ENCODE assay signal across 21 mouse cellular contexts in the genomic region with DNA sequence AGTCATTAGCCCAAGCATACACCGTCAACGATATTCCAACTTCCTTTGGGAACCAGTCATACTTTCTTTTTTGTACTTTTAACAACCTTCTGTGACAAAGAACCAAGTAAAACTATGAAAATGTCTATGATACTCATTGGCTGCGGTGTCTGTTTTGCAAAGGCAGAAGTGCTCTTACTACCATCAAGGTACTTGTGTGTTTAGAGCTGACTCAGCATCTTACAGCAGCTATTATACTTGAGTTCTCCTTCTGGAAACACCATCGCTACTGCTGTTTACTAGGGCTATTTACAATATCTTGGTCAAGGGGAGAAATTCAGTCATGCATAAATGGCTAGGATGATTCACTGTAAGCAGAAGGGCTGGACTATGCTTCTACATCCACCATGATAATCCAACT. TPM values are rescaled to one million over a fixed set of nuclear protein-coding genes. Genes with fewer than 3 reads are reported as not detected.
A peak's percentile ranks its signal among the peaks of the same experiment; 100 is the strongest.
DNase-seq lines count a peak whose midpoint lies in the region; ATAC-seq and TF ChIP-seq lines count a peak whose summit lies in the region.
"Had no signal": no experiment of that assay in that cellular context is flagged by ENCODE, and none has a peak within 500 bp of the region (broad histone marks: within the 10 kb centered on the region; RNA-seq: fewer than 3 reads in every experiment).

No protein-coding gene starts in this region.

- no peak for ATAC-seq in midbrain, embryonic 11.5 days (ENCODE audit: low FRiP score)
- ATAC-seq: CD4-positive, CD25-positive, alpha-beta regulatory T cell, adult 4 months; forebrain, embryonic 13.5 days; forebrain, embryonic 15.5 days; forebrain, postnatal 0 days had no signal

- H3K9me3 ChIP-seq in midbrain, embryonic 11.5 days (ENCODE audit: control insufficient read depth, low read length), result no peaks in the 10 kb centered on the region
- no peaks in the 10 kb centered on the region for H3K9me3 ChIP-seq in midbrain, embryonic 10.5 days (replicated peaks)
- no peaks in the 10 kb centered on the region for H3K9me3 ChIP-seq in MEL (replicated peaks; ENCODE audit: insufficient read depth, low read length)
- H3K9me3 ChIP-seq: embryonic facial prominence, embryonic 10.5 days; embryonic facial prominence, embryonic 12.5 days; forebrain, embryonic 13.5 days; forebrain, embryonic 15.5 days; G1E had no signal

- peaks cover 11% of the 10 kb centered on the region; the same call in 1 of the 2 replicates for H3K36me3 ChIP-seq in midbrain, embryonic 11.5 days (ENCODE audit: control insufficient read depth, insufficient read depth, low read length)
- peaks cover 84% of the 10 kb centered on the region for H3K36me3 ChIP-seq in midbrain, embryonic 10.5 days
- H3K36me3 ChIP-seq in MEL (ENCODE audit: control insufficient read depth in 1 of 2, insufficient read depth in 2 of 2, low read length in 2 of 2), result peaks cover 4 to 20% of the 10 kb centered on the region in 2 experiments

- WGBS in midbrain, embryonic 11.5 days, result 97% methylated on average over 4 of the region's 4 CpGs
- WGBS in midbrain, embryonic 10.5 days, result 96% methylated on average over 4 of the region's 4 CpGs

- no peak for TF ChIP-seq EP300 in MEL (IDR thresholded peaks at IDR 0.05; ENCODE audit: low read depth in 1 of 2, low read length in 2 of 2)

- no peak overlapping the region for H3K27ac ChIP-seq in midbrain, embryonic 11.5 days (ENCODE audit: low read depth, low read length)
- H3K27ac ChIP-seq in midbrain, embryonic 10.5 days (replicated peaks), result no peak overlapping the region
- no peak overlapping the region for H3K27ac ChIP-seq in MEL (ENCODE audit: control insufficient read depth, low read depth, low read length)
- H3K27ac ChIP-seq: embryonic facial prominence, embryonic 10.5 days; embryonic facial prominence, embryonic 12.5 days; forebrain, embryonic 13.5 days; forebrain, embryonic 15.5 days had no signal

- no peak overlapping the region for H3K4me2 ChIP-seq in midbrain, embryonic 11.5 days
- H3K4me2 ChIP-seq: embryonic facial prominence, embryonic 12.5 days; forebrain, embryonic 13.5 days; forebrain, embryonic 15.5 days had no signal

- H3K79me2 ChIP-seq in MEL (ENCODE audit: control insufficient read depth, insufficient read depth, low read length, poor library complexity), result no peaks in the 10 kb centered on the region

- H3K27me3 ChIP-seq in midbrain, embryonic 11.5 days (ENCODE audit: control insufficient read depth, insufficient read depth, low read length), result no peaks in the 10 kb centered on the region
- no peaks in the 10 kb centered on the region for H3K27me3 ChIP-seq in midbrain, embryonic 10.5 days (ENCODE audit: low read depth, poor library complexity, severe bottlenecking)
- H3K27me3 ChIP-seq in MEL (ENCODE audit: control insufficient read depth in 1 of 2, insufficient read depth in 2 of 2, low read length in 2 of 2), result no peaks in the 10 kb centered on the region
- H3K27me3 ChIP-seq: embryonic facial prominence, embryonic 12.5 days; forebrain, embryonic 13.5 days; forebrain, embryonic 15.5 days had no signal

- TF ChIP-seq CTCF in MEL (IDR thresholded peaks at IDR 0.05 in 2 of 3, conservative IDR thresholded peaks at IDR 0.05 in 1 of 3; ENCODE audit: control insufficient read depth in 1 of 3, insufficient read depth in 1 of 3, low read depth in 2 of 3, low read length in 3 of 3, poor library complexity in 1 of 3, severe bottlenecking in 1 of 3), result no peak

- no peaks in the 10 kb centered on the region for H3K4me1 ChIP-seq in midbrain, embryonic 11.5 days (ENCODE audit: control insufficient read depth, insufficient read depth, low read length)
- H3K4me1 ChIP-seq in midbrain, embryonic 10.5 days, result no peaks in the 10 kb centered on the region
- H3K4me1 ChIP-seq in MEL (ENCODE audit: control insufficient read depth in 1 of 2, insufficient read depth in 2 of 2, low read length in 2 of 2), result peaks cover 2 to 15% of the 10 kb centered on the region in 2 experiments
- H3K4me1 ChIP-seq: embryonic facial prominence, embryonic 10.5 days; embryonic facial prominence, embryonic 12.5 days; forebrain, embryonic 13.5 days; forebrain, embryonic 15.5 days had no signal

- no peak overlapping the region for H3K9ac ChIP-seq in midbrain, embryonic 11.5 days (ENCODE audit: low read length)
- H3K9ac ChIP-seq in MEL (ENCODE audit: control insufficient read depth, low read depth, low read length, poor library complexity, severe bottlenecking), result no peak overlapping the region
- H3K9ac ChIP-seq: embryonic facial prominence, embryonic 12.5 days; forebrain, embryonic 13.5 days; forebrain, embryonic 15.5 days; forebrain, postnatal 0 days had no signal

- peak; percentile 23 for DNase-seq in midbrain, embryonic 11.5 days (ENCODE audit: low spot score, missing footprints)
- DNase-seq in midbrain, embryonic 10.5 days (ENCODE audit: low spot score), result no peak
- no peak for DNase-seq in MEL (ENCODE audit: low read depth, low spot score)
- DNase-seq in layer of hippocampus, adult 9-11 months, result no peak
- no peak for DNase-seq in urinary bladder, postnatal 10 days (ENCODE audit: low spot score)
- DNase-seq: adrenal gland, adult 2 months; adrenal gland, postnatal 10 days; adrenal gland, postnatal 25 days; B cell, adult 2 months; cerebellum, adult 11 months; cerebellum, adult 18-20 months; cerebellum, adult 8-10 months; cerebellum, adult 9-11 months; cerebellum, postnatal 25 days; forebrain, postnatal 0 days had no signal

- no peak overlapping the region for H3K4me3 ChIP-seq in midbrain, embryonic 11.5 days (ENCODE audit: low read depth, low read length)
- no peak overlapping the region for H3K4me3 ChIP-seq in midbrain, embryonic 10.5 days
- H3K4me3 ChIP-seq in MEL (ENCODE audit: control insufficient read depth in 1 of 2, insufficient read depth in 1 of 2, low read depth in 2 of 2, low read length in 2 of 2), result no peak overlapping the region
- H3K4me3 ChIP-seq: embryonic facial prominence, embryonic 10.5 days; embryonic facial prominence, embryonic 12.5 days; forebrain, embryonic 13.5 days; forebrain, embryonic 15.5 days had no signal

- TF ChIP-seq POLR2A in MEL (IDR thresholded peaks at IDR 0.05; ENCODE audit: control insufficient read depth in 1 of 2, insufficient read depth in 1 of 2, low read depth in 1 of 2, low read length in 2 of 2, poor library complexity in 1 of 2), result no peak

- no peak for TF ChIP-seq RAD21 in MEL (IDR thresholded peaks at IDR 0.05; ENCODE audit: low read depth, low read length)

TF ChIP-seq in MEL, 35 proteins besides CTCF, POLR2A, EP300 and RAD21:
- TF ChIP-seq NELFE (IDR thresholded peaks at IDR 0.05; ENCODE audit: low read depth, low read length) (no peak), MAZ (IDR thresholded peaks at IDR 0.05; ENCODE audit: low read depth, low read length) (no peak), MAFK (IDR thresholded peaks at IDR 0.05; ENCODE audit: borderline replicate concordance, low read depth, low read length) (peak; percentile 89)

RNA-seq across cellular contexts. Expression of a gene that starts 21.1 kb away (rescaled TPM):
- polyA plus RNA-seq in midbrain, embryonic 11.5 days (2014; fragmentation: Nextera tagmentation; extraction: Ambion mirVana), result 63.4 and 63.9 TPM in 2 replicates
- polyA plus RNA-seq in midbrain, embryonic 10.5 days (2016; fragmentation: Nextera tagmentation; extraction: Ambion mirVana), result 43.6 and 75.1 TPM in 2 replicates
- total RNA-seq in MEL (2012; rRNA removed), result 1.7 and 2.7 TPM in 2 replicates
- polyA plus RNA-seq in MEL (2012; ENCODE audit: insufficient read depth in 1 of 2, insufficient read length in 2 of 2, low read depth in 1 of 2, low replicate concordance in 2 of 2, missing spikeins in 1 of 2), result 1 to 10 TPM in 1 of 2 experiments, not detected in 1; 7.0 TPM

RNA-seq across cellular contexts. Expression of a gene that starts 44.7 kb away (rescaled TPM):
- polyA plus RNA-seq in midbrain, embryonic 11.5 days (2014; fragmentation: Nextera tagmentation; extraction: Ambion mirVana), result 52.8 and 63.6 TPM in 2 replicates
- polyA plus RNA-seq in midbrain, embryonic 10.5 days (2016; fragmentation: Nextera tagmentation; extraction: Ambion mirVana), result 57.1 and 58.5 TPM in 2 replicates
- total RNA-seq in MEL (2012; rRNA removed), result 27.7 and 30.1 TPM in 2 replicates
- 10 to 100 TPM in 1 of 2 experiments, not detected in 1; 59.0 TPM for polyA plus RNA-seq in MEL (2012; ENCODE audit: insufficient read depth in 1 of 2, insufficient read length in 2 of 2, low read depth in 1 of 2, low replicate concordance in 2 of 2, missing spikeins in 1 of 2)
